Mouse (Mus musculus) neural tube, embryonic 14.5 days (tissue): ENCODE data around the gene Ctf1. TPM values are rescaled to one million over a fixed set of nuclear protein-coding genes. Genes with fewer than 3 reads are reported as not detected.

Experiments
- ATAC-seq: fragments of 200-750 bp; cut with Nextera tagmentation; 2 replicates; pipeline ENCODE4 v1.8.0; 2017; ENCODE audit warnings: low read depth, mild to moderate bottlenecking, moderate TSS enrichment, moderate library complexity
- H3K27ac ChIP-seq: fragments of 300-500 bp; sonication (generic); 2 replicates; pipeline ENCODE4 v1.5.1; 2014; ENCODE audit warnings: low read depth, mild to moderate bottlenecking, control low read depth, low read length, moderate library complexity, mixed read lengths
- H3K27me3 ChIP-seq: fragments of 300-500 bp; sonication (generic); 2 replicates; pipeline ENCODE4 v1.6.1; 2014; ENCODE audit warnings: low read length; ENCODE audit not compliant: control insufficient read depth, insufficient read depth
- H3K36me3 ChIP-seq: fragments of 300-500 bp; sonication (generic); 2 replicates; pipeline ENCODE4 v1.6.1; 2014; ENCODE audit warnings: low read length, mixed read lengths; ENCODE audit not compliant: control insufficient read depth, insufficient read depth
- H3K4me1 ChIP-seq: fragments of 300-500 bp; sonication (generic); 2 replicates; pipeline ENCODE4 v1.6.1; 2014; ENCODE audit warnings: low read length; ENCODE audit not compliant: control insufficient read depth, insufficient read depth
- H3K4me2 ChIP-seq: fragments of 300-500 bp; sonication (generic); 2 replicates; pipeline ENCODE4 v1.6.1; 2014; ENCODE audit warnings: mild to moderate bottlenecking, low read depth, low read length, control low read depth
- H3K4me3 ChIP-seq: fragments of 300-500 bp; sonication (generic); 2 replicates; pipeline ENCODE4 v1.5.1; 2014; ENCODE audit warnings: low read depth, low read length, control low read depth, mixed read lengths
- H3K9ac ChIP-seq: fragments of 300-500 bp; sonication (generic); replicated peaks from 2 replicates; pipeline ENCODE4 v1.6.1; 2014; ENCODE audit warnings: low read depth, mild to moderate bottlenecking, control low read depth, low read length, mixed read lengths
- H3K9me3 ChIP-seq: fragments of 300-500 bp; sonication (generic); 2 replicates; pipeline ENCODE4 v1.6.1; 2016; ENCODE audit warnings: low read length; ENCODE audit not compliant: control insufficient read depth
- WGBS: fragments of 180-500 bp; shearing (Covaris S2); extraction: QIAGEN DNeasy Blood & Tissue Kit; methylation state at CpG from one replicate; pipeline ENCODE4 v1.1.7; 2014; 5-methylcytosine and 5-hydroxymethylcytosine counted together
- polyA plus RNA-seq: library from polyadenylated mRNA; unstranded; fragments of >200 nt; fragmentation: Nextera tagmentation; extraction: Ambion mirVana; gene quantifications from 2 replicates; pipeline ENCODE4 v1.2.1, GENCODE M21; 2014

Ctf1 gene
- polyA plus RNA-seq, 1 experiment from 2014 or later: 2.7 TPM

DNA sequence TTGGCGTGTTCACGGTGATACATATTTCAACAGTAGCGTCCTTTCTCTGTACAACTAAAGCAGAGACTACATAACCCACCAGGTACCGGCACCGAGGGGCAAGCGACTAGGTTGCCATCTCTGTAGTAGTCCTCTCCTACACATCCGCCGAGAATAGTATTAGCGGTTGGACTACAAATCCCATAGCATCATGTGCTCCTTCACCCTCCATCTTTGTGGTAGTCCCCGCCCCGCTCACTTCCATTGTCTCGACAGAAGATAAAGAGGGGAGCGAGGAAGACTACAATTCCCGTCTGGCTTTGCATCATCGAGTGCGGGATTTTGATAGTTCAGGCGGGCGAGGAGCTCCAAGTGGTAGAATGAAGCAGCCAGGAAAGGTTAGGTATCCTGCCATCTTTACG is 32.7 kb downstream of the Ctf1 start:
- peak; percentile 89 for ATAC-seq

DNA sequence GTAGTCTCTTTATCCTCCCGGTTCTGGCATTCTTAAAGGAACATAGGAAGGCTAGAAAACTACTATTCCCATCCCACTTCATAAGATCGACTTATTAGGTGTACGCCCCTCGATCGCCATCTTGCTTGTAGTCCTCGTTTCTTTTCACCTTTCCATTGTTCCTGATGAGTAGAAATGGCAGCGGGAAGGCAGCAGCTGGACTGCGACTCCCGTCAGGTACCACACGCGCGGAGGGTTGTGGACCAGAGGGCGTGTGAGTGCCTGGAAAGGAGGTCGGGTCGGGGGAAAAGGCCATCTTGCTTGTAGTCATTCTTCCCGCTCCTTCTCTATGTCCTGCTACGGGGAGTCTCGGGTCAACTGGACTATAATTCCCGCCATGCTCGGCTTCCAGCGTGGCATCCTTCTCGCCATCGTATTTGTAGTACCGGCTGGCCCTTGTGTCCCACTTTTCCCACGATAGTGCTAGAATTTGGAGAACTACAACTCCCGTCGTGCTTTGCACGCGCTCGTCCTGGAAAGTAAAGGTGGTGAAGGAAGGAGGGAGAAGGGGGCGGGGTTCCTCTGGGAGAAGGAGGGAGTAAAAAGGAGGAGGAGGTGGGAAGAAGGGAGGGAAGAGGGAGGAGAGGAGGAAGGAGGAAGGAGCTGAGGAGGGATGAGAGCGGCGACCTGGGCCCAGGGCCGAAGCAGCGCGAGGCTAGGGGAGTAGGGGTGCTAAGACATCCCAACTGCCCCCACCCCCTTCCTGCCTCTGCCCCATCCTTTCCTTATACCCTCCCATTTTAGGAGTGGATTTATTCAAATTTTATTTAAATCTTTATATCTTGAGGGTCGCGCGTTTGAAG is 33.3 kb downstream of the Ctf1 start:
- Histone ChIP-seq H3K27ac (peak overlapping the region; percentile 89), H3K4me1 (peaks cover 10% of the 10 kb centered on the region), H3K27me3 (no peaks in the 10 kb centered on the region), H3K9ac (peak overlapping the region; percentile 86), H3K9me3 (no peaks in the 10 kb centered on the region), H3K4me3 (peak overlapping the region; percentile 70), H3K36me3 (peaks cover 20% of the 10 kb centered on the region), H3K4me2 (peak overlapping the region; percentile 89)
- ATAC-seq: peak; percentile 91
- WGBS: under 1% methylated on average over 39 of the region's 39 CpGs

More for the DNA sequence above, 32.7 kb downstream of the Ctf1 start:
- Histone ChIP-seq H3K9me3 (no peaks in the 10 kb centered on the region), H3K27ac (peak overlapping the region; percentile 89), H3K9ac (peak overlapping the region; percentile 86; the same call in 1 of the 2 replicates), H3K27me3 (no peaks in the 10 kb centered on the region), H3K4me3 (peak overlapping the region; percentile 70), H3K4me1 (peaks cover 10% of the 10 kb centered on the region), H3K4me2 (peak overlapping the region; percentile 71; the same call in 1 of the 2 replicates), H3K36me3 (peaks cover 14% of the 10 kb centered on the region)
- WGBS: under 1% methylated on average over 19 of the region's 19 CpGs

DNA sequence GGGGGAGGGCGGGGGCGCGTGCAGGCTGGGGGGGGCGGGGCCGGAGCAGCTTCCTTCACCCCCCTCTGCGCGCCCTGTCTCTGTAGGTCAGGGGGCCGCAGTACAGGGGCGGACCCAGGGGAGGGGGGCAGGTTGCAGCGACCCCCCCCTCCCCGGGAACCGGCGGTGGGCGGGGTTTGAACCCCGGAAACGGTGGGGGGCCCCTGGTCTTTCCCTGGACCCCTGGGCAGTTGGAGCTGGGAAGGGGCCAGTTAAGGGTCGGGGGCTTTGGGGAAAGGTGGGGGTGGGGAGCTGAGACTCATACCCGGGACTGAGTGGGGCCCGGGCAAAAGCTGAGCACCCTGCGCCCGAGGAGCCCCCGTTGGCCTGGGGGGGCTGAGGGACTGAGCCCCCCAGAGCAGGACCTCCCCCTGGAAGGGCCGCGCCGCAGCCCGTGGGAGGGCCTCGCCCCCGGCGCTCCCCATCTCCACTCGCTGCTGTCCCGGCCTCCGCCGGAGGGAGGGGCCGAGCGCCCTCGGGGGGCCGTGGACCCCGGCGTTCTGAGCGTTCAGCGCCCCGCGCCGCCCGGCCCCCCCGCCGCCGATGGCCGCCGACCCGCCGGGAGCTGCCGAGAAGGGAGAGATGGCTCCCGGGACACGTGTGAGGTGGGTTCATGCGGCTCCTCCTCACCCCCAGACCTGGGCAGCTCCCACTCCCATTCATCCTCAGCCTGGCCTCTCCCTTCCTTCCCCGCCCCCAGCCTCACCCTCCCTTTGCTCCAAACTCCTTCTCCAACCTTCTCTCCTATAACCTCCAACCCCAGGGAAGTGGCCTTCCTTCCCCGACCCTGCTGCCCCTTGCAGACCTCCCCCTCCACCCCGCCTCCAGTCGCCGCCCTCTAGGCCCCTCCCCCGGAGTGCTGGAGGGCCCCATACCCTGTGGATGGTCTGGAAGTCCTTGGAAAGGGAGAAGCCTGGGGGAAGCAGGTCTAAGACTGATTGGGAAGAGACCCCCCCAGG is 34.3 kb downstream of the Ctf1 start:
- no peak for ATAC-seq
- H3K4me3 ChIP-seq: peak overlapping the region; percentile 70
- H3K27ac ChIP-seq: peak overlapping the region; percentile 78
- H3K9me3 ChIP-seq: no peaks in the 10 kb centered on the region
- H3K4me1 ChIP-seq: peaks cover 10% of the 10 kb centered on the region
- H3K9ac ChIP-seq: peak overlapping the region; percentile 86
- H3K36me3 ChIP-seq: peaks cover 29% of the 10 kb centered on the region
- peak overlapping the region; percentile 89 for H3K4me2 ChIP-seq
- WGBS: under 1% methylated on average over 37 of the region's 62 CpGs
- no peaks in the 10 kb centered on the region for H3K27me3 ChIP-seq

DNA sequence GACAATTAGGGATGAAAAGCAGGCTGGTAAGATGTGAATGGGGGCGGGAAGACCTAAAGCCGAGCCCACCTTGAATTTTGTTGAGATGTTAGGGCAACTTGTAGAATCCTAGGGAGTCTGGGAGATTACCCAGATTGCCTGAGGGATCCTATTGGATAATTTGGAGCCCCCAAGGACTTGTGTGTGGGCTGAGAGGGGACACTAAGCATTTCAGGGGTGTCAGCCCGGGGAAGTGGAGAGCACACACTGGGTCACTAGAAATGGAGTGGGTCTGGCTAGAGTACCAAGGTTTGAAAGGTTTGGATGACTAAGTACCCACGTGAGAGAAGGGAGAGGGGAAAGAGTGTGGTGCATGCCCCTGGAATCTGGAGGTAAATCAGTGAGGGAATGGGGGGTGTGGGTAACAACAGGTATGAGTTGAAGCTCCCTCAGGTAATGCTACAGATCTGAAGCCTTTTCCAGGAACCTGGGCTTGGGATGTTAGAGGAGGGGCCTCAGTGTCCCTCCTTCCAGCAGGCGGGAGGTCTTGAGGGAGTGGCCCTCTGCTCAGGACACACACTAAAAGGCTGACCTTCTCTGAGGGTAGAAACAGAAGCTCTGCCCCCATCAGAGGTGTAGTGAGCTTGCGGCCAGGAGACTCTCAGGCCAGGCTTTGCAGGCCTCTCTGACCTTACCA is 35.2 kb downstream of the Ctf1 start:
- WGBS: 43% methylated on average over 6 of the region's 6 CpGs
- H3K9ac ChIP-seq: peak overlapping the region; percentile 86; the same call in 1 of the 2 replicates
- H3K4me3 ChIP-seq: peak overlapping the region; percentile 70
- peaks cover 10% of the 10 kb centered on the region for H3K4me1 ChIP-seq
- ATAC-seq: no peak
- peak overlapping the region; percentile 78 for H3K27ac ChIP-seq
- no peaks in the 10 kb centered on the region for H3K9me3 ChIP-seq
- no peaks in the 10 kb centered on the region for H3K27me3 ChIP-seq
- H3K4me2 ChIP-seq: peak overlapping the region; percentile 89
- H3K36me3 ChIP-seq: peaks cover 38% of the 10 kb centered on the region

DNA sequence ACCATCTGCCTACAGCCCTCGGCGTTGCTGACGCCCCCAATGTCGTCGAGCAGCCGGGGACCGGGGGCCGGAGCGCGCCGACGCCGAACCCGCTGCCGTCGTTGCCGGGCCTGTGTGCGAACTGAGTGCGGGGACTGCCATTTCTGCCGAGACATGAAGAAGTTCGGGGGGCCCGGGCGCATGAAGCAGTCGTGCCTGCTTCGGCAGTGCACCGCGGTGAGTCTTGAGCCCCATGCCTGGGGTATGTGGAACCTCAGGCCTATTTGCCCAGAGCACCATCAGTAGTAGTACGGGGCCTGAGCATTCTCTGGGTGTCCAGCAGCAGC is 35.7 kb downstream of the Ctf1 start:
- Histone ChIP-seq H3K27me3 (no peaks in the 10 kb centered on the region), H3K36me3 (peaks cover 43% of the 10 kb centered on the region), H3K4me1 (peaks cover 12% of the 10 kb centered on the region), H3K9me3 (no peaks in the 10 kb centered on the region), H3K4me3 (peak overlapping the region; percentile 70), H3K9ac (no peak overlapping the region), H3K27ac (no peak overlapping the region), H3K4me2 (peak overlapping the region; percentile 89; the same call in 1 of the 2 replicates)
- no peak for ATAC-seq
- 91% methylated on average over 28 of the region's 28 CpGs for WGBS

DNA sequence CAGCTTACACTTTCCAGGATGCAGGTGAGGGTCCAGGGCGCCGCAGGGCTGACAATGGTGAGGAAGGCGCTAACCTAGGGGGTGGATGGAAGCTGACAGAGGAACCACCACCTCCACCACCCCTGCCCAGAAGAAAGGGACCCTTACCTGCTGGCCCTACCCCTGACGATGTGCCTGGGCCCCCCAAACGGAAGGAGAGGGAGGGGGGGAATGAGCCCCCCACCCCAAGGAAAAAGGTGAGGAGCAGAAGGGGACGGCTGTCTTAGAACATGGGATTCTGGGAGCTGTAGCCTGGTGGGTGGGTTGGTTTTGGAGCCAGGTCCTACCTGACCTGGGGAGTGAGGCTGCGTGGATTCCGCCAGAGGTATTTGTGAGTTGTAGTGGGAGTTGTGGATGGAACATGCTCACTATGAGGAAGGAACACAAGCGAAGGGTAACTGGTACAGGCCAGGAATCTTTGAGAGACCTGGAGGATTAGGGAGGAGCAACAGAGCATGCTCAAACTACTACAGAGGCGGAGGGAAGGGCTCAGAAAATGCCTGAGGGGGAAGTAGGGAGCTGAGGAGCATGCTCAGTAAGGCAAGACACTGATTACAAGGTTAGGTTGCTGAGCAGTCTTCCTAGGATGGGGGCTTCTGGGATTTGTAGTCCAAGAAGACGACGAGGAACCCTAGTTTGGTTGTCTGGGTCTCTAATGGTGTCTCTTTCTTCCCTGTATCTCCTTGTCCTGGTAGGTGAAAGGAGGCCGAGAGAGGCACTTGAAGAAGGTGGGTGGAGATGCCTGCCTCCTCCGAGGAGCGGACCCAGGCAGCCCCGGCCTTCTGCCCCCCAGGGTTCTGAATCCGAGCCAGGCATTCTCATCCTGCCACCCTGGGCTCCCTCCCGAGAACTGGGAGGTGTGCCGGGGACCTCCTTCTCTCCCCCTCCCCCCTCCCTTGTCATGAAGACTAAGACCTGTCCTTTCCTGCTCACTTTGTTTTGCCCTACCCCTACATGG is 37.9 kb downstream of the Ctf1 start:
- Histone ChIP-seq H3K4me2 (no peak overlapping the region), H3K9ac (no peak overlapping the region), H3K4me3 (no peak overlapping the region), H3K27me3 (no peaks in the 10 kb centered on the region), H3K9me3 (no peaks in the 10 kb centered on the region), H3K4me1 (peaks cover 13% of the 10 kb centered on the region), H3K27ac (no peak overlapping the region), H3K36me3 (peaks cover 64% of the 10 kb centered on the region)
- 90% methylated on average over 18 of the region's 19 CpGs for WGBS
- ATAC-seq: no peak

DNA sequence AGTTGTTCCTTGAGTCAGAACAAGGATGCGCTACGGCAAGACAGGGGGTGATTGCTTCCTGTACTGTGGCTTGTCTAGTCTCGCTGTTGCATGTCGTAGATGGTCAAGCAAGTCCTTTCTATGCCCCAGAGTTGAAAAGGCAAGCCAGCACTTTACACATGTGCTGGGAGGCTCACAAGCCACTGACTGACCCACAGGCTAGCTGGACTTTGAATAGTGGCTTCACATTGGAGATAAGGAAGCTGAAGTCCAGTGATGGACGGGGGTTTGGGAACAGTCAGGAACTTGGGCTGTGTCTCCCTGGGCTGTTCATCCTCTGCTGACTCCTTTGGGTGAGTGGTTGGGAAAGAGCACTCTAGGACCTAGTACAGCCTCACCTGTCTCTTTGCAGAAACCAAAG is 39.1 kb downstream of the Ctf1 start:
- Histone ChIP-seq H3K4me3 (no peak overlapping the region), H3K36me3 (peaks cover 72% of the 10 kb centered on the region), H3K4me1 (peaks cover 15% of the 10 kb centered on the region), H3K27ac (no peak overlapping the region), H3K9me3 (no peaks in the 10 kb centered on the region), H3K4me2 (no peak overlapping the region), H3K9ac (no peak overlapping the region), H3K27me3 (no peaks in the 10 kb centered on the region)
- ATAC-seq: no peak
- whole genome bisulfite sequencing: 96% methylated on average over 5 of the region's 5 CpGs

DNA sequence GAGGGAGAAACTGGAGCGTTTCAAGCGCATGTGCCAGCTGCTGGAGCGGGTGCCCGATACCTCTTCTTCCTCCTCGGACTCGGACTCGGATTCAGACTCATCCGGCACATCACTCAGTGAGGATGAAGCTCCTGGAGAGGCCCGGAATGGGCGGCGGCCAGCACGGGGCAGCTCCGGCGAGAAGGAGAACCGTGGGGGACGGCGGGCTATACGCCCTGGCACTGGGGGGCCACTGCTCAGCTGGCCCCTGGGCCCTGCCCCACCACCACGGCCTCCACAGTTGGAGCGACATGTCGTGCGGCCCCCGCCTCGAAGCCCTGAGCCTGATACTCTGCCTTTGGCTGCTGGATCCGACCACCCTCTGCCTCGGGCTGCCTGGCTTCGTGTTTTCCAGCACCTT is 39.5 kb downstream of the Ctf1 start:
- Histone ChIP-seq H3K9me3 (no peaks in the 10 kb centered on the region), H3K27ac (no peak overlapping the region), H3K4me2 (no peak overlapping the region), H3K27me3 (no peaks in the 10 kb centered on the region), H3K36me3 (peaks cover 76% of the 10 kb centered on the region), H3K9ac (no peak overlapping the region), H3K4me1 (peaks cover 16% of the 10 kb centered on the region), H3K4me3 (no peak overlapping the region)
- no peak for ATAC-seq
- 97% methylated on average over 27 of the region's 27 CpGs for WGBS
